Mouse (Mus musculus) hindbrain, embryonic 13.5 days (tissue): Measurements from ENCODE around the gene Ypel1. TPM values are rescaled to one million over a fixed set of nuclear protein-coding genes. Genes with fewer than 3 reads are reported as not detected.
A peak's percentile ranks its signal among the peaks of the same experiment; 100 is the strongest.

Source experiments
- ATAC-seq: fragments of 200-750 bp; cut with Nextera tagmentation; 2 replicates; pipeline ENCODE4 v1.8.0; 2017; ENCODE audit warnings: moderate TSS enrichment; ENCODE audit not compliant: low FRiP score
- H3K27ac ChIP-seq: fragments of 300-500 bp; sonication (generic); 2 replicates; pipeline ENCODE4 v1.5.1; 2015; ENCODE audit warnings: inconsistent platforms, mild to moderate bottlenecking, moderate library complexity
- H3K27me3 ChIP-seq: fragments of 300-500 bp; sonication (generic); 2 replicates; pipeline ENCODE4 v1.6.1; 2015; ENCODE audit warnings: mild to moderate bottlenecking, inconsistent platforms
- H3K36me3 ChIP-seq: fragments of 300-500 bp; sonication (generic); 2 replicates; pipeline ENCODE4 v1.6.1; 2015; ENCODE audit warnings: mild to moderate bottlenecking, inconsistent platforms
- H3K4me1 ChIP-seq: fragments of 300-500 bp; sonication (generic); replicated peaks from 2 replicates; pipeline ENCODE4 v1.6.1; 2015; ENCODE audit warnings: inconsistent platforms
- H3K4me2 ChIP-seq: fragments of 300-500 bp; sonication (generic); 2 replicates; pipeline ENCODE4 v1.6.1; 2015; ENCODE audit warnings: inconsistent platforms, mild to moderate bottlenecking, moderate library complexity
- H3K4me3 ChIP-seq: fragments of 300-500 bp; sonication (generic); 2 replicates; pipeline ENCODE4 v1.5.1; 2015; ENCODE audit warnings: mild to moderate bottlenecking, inconsistent platforms
- H3K9ac ChIP-seq: fragments of 300-500 bp; sonication (generic); 2 replicates; pipeline ENCODE4 v1.6.1; 2015; ENCODE audit warnings: mild to moderate bottlenecking, inconsistent platforms
- H3K9me3 ChIP-seq: fragments of 300-500 bp; sonication (generic); 2 replicates; pipeline ENCODE4 v1.6.1; 2016; ENCODE audit warnings: inconsistent platforms
- WGBS: fragments of 180-500 bp; shearing (Covaris S2); methylation state at CpG from one replicate; pipeline ENCODE4 v1.1.7; 2015; 5-methylcytosine and 5-hydroxymethylcytosine counted together
- polyA plus RNA-seq: library from polyadenylated mRNA; unstranded; fragments of >200 nt; fragmentation: Nextera tagmentation; extraction: Ambion mirVana; gene quantifications from 2 replicates; pipeline ENCODE4 v1.2.1, GENCODE M21; 2015

Gene Ypel1
- polyA plus RNA-seq, 1 experiment from 2014 or later: 119 TPM

DNA sequence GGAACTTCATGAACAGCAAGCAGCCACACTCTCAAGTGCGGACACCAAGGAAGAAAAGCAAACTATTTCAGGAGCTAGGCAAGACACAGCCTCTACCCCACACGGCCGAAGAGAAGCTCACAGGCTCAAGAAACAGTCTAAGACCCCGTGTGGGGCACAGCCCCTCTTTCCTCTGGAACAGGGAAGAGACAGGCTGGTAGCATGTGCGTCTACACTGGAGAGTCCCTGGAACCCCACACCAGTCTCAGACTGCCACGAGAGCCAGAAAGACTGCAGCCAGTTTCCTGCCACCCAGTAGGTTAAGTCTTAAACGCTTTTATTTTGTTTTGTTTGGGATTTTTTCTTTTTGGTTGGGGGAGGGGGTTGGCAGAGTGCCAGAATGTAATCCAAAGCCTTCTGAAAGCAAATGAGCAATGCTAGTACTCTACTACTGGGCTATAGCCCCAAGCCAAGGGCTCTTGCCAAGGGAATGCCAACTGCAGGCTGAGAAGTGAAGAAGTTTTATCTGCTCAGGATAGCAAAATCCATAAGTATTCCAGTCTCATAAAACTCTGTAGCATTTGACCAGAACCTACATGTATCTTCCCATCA lies 33.2 kb downstream of the Ypel1 start:
- ATAC-seq: no peak
- H3K36me3 ChIP-seq: peaks cover 94% of the 10 kb centered on the region
- H3K9ac ChIP-seq: no peak overlapping the region
- no peak overlapping the region for H3K4me3 ChIP-seq
- no peaks in the 10 kb centered on the region for H3K27me3 ChIP-seq
- H3K4me1 ChIP-seq: peaks cover 16% of the 10 kb centered on the region; the same call in 1 of the 2 replicates
- H3K4me2 ChIP-seq: no peak overlapping the region
- no peak overlapping the region for H3K27ac ChIP-seq
- no peaks in the 10 kb centered on the region for H3K9me3 ChIP-seq
- WGBS: 75% methylated on average over 7 of the region's 7 CpGs

GRCm38 (mm10) chr16:17104600-17104999 lies 35.1 kb downstream of the Ypel1 start:
- peaks cover 21% of the 10 kb centered on the region for H3K4me1 ChIP-seq
- H3K9ac ChIP-seq: no peak overlapping the region
- no peak overlapping the region for H3K4me2 ChIP-seq
- ATAC-seq: no peak
- H3K9me3 ChIP-seq: no peaks in the 10 kb centered on the region
- H3K4me3 ChIP-seq: no peak overlapping the region
- H3K27ac ChIP-seq: no peak overlapping the region
- H3K27me3 ChIP-seq: no peaks in the 10 kb centered on the region
- peaks cover 84% of the 10 kb centered on the region for H3K36me3 ChIP-seq
- 92% methylated on average over 4 of the region's 4 CpGs for WGBS

- H3K9me3 ChIP-seq: no peaks in the 10 kb centered on the region
- H3K36me3 ChIP-seq: peaks cover 30% of the 10 kb centered on the region
- H3K27ac ChIP-seq: peak within 1 kb of the TSS; percentile 65; the same call in 1 of the 2 replicates
- H3K4me2 ChIP-seq: peak within 1 kb of the TSS; percentile 64
- WGBS: 10% methylated on average over 38 of the region's 38 CpGs
- H3K4me3 ChIP-seq: peak within 1 kb of the TSS; percentile 59
- H3K27me3 ChIP-seq: no peaks in the 10 kb centered on the region
- H3K4me1 ChIP-seq: peaks cover 17% of the 10 kb centered on the region
- ATAC-seq: peak; percentile 86
- peak within 1 kb of the TSS; percentile 72 for H3K9ac ChIP-seq
Measured at GRCm38 (mm10) chr16:17110771-17111743, 41.6 kb downstream of the Ypel1 start, which contains the start of gene Ppil2. TSS of gene Ppil2 (minus strand) at chr16:17111257.

- Histone ChIP-seq H3K4me2 (no peak overlapping the region), H3K4me3 (no peak overlapping the region), H3K36me3 (peaks cover 10% of the 10 kb centered on the region), H3K9ac (no peak overlapping the region), H3K27me3 (no peaks in the 10 kb centered on the region), H3K27ac (no peak overlapping the region), H3K4me1 (peaks cover 15% of the 10 kb centered on the region), H3K9me3 (no peaks in the 10 kb centered on the region)
- WGBS: 88% methylated on average over 5 of the region's 5 CpGs
- no peak for ATAC-seq
Measured at GRCm38 (mm10) chr16:17117309-17117799, 47.9 kb downstream of the Ypel1 start.

DNA sequence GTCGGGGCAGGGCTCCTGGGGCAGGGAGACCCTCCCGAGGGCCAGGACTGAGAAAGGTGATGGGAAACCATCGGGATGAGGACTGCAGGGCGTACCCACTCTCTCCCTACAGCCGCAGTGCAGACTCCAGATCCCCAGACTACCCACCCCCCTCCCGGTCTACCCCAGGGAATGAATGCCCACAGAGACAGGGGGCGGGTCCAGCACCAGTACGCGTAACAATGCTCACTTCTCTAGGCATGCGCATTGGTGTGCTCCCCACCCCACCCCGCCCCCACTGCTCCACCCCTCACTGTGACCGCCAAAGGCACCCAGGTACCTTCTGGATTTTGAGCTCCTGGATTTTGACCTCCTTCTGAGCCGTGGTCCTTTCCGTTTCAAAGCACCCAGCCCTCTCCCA lies 52.1 kb downstream of the Ypel1 start:
- 33% methylated on average over 14 of the region's 14 CpGs for WGBS
- Histone ChIP-seq H3K36me3 (0 out of 2 replicates have a peak, but pooled peaks cover 2% of the 10 kb centered on the region), H3K4me3 (peak overlapping the region; percentile 23), H3K27ac (0 out of 2 replicates have a peak overlapping the region, but pooled peaks have one; percentile 12), H3K4me1 (peaks cover 44% of the 10 kb centered on the region), H3K9ac (0 out of 2 replicates have a peak overlapping the region, but pooled peaks have one; percentile 29), H3K27me3 (no peaks in the 10 kb centered on the region), H3K9me3 (no peaks in the 10 kb centered on the region), H3K4me2 (peak overlapping the region; percentile 41)
- 0 out of 2 replicates have a peak, but pooled peaks have one; percentile 21 for ATAC-seq

- H3K4me3 ChIP-seq: peak overlapping the region; percentile 51
- no peaks in the 10 kb centered on the region for H3K36me3 ChIP-seq
- H3K9ac ChIP-seq: peak overlapping the region; percentile 71
- under 1% methylated on average over 22 of the region's 22 CpGs for WGBS
- peak overlapping the region; percentile 79 for H3K4me2 ChIP-seq
- H3K27ac ChIP-seq: peak overlapping the region; percentile 40; the same call in 1 of the 2 replicates
- no peaks in the 10 kb centered on the region for H3K9me3 ChIP-seq
- peak; percentile 45 for ATAC-seq
- H3K27me3 ChIP-seq: no peaks in the 10 kb centered on the region
- peaks cover 44% of the 10 kb centered on the region for H3K4me1 ChIP-seq
Measured at GRCm38 (mm10) chr16:17124119-17124870, 54.8 kb downstream of the Ypel1 start.

DNA sequence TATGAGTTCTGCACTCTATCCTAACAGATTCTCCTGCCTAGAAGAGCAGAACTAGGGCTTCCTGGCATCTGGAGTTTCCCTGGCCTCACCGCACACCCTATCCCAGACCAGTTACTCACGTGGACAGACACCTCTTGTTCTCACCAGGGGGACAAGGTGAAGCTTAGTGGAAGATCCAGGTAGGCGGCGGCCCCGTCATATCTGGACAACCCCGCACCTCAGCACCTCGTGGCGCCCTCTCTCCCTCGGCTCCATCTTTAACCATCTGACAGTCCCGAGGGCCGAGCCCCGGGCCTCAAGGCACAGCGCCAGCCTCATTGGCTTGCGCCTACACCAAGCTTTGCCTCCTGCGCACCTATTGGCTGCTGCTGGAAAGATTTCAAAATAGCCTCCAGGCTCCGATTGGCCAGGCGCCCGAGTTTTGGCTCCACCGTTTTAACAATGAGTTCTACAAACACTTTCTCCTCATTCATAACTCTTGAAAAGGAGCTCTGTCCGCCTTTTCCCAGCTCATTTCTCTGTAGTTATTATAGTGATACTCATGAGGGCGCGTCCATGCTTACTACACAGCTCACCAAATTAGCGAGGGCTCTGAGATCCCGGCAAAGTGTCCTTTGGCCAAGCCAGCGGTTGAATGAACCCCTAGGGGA lies 55.5 kb downstream of the Ypel1 start, which contains the start of gene 2610318N02Rik:
Gene 2610318N02Rik, minus strand, starts transcription at position 297 of the 650 bp plus-strand sequence.
- peaks cover 44% of the 10 kb centered on the region for H3K4me1 ChIP-seq
- H3K27ac ChIP-seq: peak within 1 kb of the TSS; percentile 40
- H3K27me3 ChIP-seq: no peaks in the 10 kb centered on the region
- H3K9ac ChIP-seq: peak within 1 kb of the TSS; percentile 71
- WGBS: under 1% methylated on average over 25 of the region's 25 CpGs
- H3K9me3 ChIP-seq: no peaks in the 10 kb centered on the region
- peak; percentile 90 for ATAC-seq
- no peaks in the 10 kb centered on the region for H3K36me3 ChIP-seq
- peak within 1 kb of the TSS; percentile 51 for H3K4me3 ChIP-seq
- peak within 1 kb of the TSS; percentile 79 for H3K4me2 ChIP-seq

DNA sequence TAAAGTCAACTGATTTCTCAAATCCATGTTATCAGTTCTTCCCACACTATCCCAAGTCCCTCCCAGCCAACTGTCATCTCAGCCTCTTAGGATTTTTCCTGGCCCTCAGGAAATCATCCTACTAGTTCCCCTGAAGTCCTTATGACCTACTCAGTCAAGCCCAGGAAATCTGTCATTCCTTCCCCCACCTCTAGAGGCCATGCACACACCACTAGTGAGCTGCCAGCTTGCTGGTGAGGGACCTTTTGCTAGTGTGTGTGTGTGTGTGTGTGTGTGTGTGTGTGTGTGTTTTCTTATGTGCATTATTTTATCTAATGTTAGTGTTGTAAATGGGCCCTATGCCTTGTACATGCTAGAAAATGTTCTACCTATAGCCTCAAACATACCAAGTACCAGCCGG lies 57.8 kb downstream of the Ypel1 start:
- peaks cover 41% of the 10 kb centered on the region for H3K4me1 ChIP-seq
- no peak overlapping the region for H3K27ac ChIP-seq
- no peak overlapping the region for H3K4me3 ChIP-seq
- 0 out of 2 replicates have a peak, but pooled peaks cover 2% of the 10 kb centered on the region for H3K27me3 ChIP-seq
- H3K9ac ChIP-seq: no peak overlapping the region
- no peak for ATAC-seq
- H3K9me3 ChIP-seq: no peaks in the 10 kb centered on the region
- H3K36me3 ChIP-seq: no peaks in the 10 kb centered on the region
- H3K4me2 ChIP-seq: no peak overlapping the region
- WGBS: 95% methylated on average over 1 of the region's 1 CpGs

DNA sequence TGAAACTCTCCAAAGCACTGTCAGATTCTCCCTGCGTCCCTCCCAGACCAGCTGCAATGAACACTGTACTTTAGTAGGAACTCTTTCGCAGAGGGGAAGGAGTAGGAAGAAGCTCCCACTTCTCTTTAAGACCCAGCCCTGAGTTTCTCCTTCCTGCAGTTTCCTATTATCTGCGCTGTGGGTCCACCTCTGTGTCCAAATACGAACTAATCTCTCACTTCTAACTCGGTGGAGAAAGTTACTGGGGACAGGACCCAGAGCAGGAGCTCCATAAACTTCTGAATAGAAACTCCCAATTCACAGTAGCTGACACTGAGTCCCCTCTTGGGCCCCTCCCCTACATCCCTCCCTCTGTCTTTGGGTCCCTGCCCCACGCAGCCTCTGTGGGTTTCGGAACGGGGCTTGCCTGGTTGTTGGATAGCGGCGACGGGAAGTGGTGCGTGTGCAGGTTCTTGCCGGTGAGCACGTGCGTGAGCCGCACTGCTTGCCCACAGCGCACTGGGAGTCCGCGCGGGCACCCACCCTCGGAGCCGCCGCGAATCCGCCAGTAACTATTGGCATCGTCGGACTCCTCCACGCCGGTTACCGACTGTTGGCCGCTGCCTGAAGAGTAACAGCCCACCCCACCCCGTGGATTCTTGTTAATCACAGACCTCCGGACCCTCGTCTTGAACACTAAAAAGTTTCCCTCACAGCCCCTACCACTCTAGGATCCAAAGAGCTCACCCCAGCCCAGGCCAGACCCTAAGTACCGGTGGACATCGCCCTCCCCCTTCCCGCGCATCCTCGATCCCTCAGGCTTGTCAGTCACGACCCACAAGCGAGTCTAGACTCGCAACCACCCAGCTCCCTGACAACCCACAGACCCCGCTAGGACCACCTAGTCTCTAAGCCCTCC lies 61.9 kb downstream of the Ypel1 start:
- Histone ChIP-seq H3K27me3 (0 out of 2 replicates have a peak, but pooled peaks cover 2% of the 10 kb centered on the region), H3K9me3 (no peaks in the 10 kb centered on the region), H3K27ac (peak overlapping the region; percentile 85), H3K4me1 (peaks cover 18% of the 10 kb centered on the region), H3K4me3 (peak overlapping the region; percentile 62), H3K4me2 (peak overlapping the region; percentile 95), H3K9ac (peak overlapping the region; percentile 79), H3K36me3 (no peaks in the 10 kb centered on the region)
- ATAC-seq: 0 out of 2 replicates have a peak, but pooled peaks have one; percentile 0
- 4% methylated on average over 43 of the region's 43 CpGs for WGBS

DNA sequence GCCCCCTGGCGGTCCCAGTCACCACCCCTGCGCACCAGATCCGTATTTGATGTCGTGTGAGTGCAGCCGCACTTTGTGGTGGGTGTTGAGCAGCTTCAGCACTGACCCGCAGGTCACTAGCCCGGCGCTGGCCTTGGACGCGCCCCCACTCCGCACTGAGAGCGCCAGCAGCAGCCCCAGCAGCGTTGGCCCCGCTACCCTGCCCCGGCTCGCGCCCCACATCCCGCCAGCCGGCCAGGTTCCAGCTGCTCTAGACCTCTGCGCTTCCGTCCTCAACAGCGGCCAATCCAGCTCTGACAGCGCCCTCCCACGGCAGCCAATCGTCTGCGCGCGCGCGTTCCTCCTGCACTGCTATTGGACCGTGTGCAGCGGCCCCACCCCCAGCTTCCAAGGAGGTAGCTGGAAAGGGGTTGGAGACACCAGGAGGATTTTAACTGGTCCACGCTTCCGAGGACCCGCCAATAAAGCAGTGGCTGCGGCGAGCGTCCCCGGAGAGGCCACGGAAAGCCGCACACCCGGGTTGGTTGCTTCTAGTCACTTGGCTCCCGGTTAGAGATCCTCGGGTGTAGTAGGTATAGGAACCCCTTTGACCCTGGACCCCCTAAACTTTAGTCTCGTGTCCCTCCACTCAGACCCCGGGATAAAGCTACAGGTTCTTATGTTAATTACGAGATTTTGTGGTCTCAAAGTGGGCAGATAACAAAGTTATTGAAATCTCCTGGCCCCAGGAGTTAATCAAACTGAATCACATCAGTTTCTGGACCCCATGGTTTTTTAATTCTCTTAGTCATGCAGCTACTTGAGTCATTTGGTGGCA lies 62.8 kb downstream of the Ypel1 start, which contains the start of gene Sdf2l1:
Gene Sdf2l1, minus strand, starts transcription at position 295 of the 817 bp plus-strand sequence.
- Histone ChIP-seq H3K4me3 (peak within 1 kb of the TSS; percentile 62), H3K27ac (peak within 1 kb of the TSS; percentile 85), H3K4me1 (peaks cover 18% of the 10 kb centered on the region), H3K4me2 (peak within 1 kb of the TSS; percentile 95), H3K9ac (peak within 1 kb of the TSS; percentile 79), H3K27me3 (0 out of 2 replicates have a peak, but pooled peaks cover 2% of the 10 kb centered on the region), H3K9me3 (no peaks in the 10 kb centered on the region), H3K36me3 (no peaks in the 10 kb centered on the region)
- WGBS: under 1% methylated on average over 47 of the region's 47 CpGs
- peak; percentile 98 for ATAC-seq
